Mouse (Mus musculus) forebrain, postnatal 0 days (tissue): ENCODE data around the gene Glis3. TPM values are rescaled to one million over a fixed set of nuclear protein-coding genes. Genes with fewer than 3 reads are reported as not detected.

Experiments
- ATAC-seq: fragments of 200-750 bp; cut with Nextera tagmentation; 2 replicates; pipeline ENCODE4 v1.8.0; 2017; ENCODE audit warnings: mild to moderate bottlenecking, moderate library complexity
- DNase-seq: peaks from one replicate; pipeline ENCODE4 v3.0.0-alpha.2; 2015
- H3K27ac ChIP-seq: fragments of 300-500 bp; sonication (generic); 2 replicates; pipeline ENCODE4 v1.5.1; 2014; ENCODE audit warnings: low read depth, mild to moderate bottlenecking, antibody characterized with exemption, low read length, moderate library complexity, mixed read lengths
- H3K27me3 ChIP-seq: fragments of 300-500 bp; sonication (generic); 2 replicates; pipeline ENCODE4 v1.6.1; 2014; ENCODE audit warnings: mild to moderate bottlenecking, low read length, mixed read lengths; ENCODE audit not compliant: insufficient read depth
- H3K36me3 ChIP-seq: fragments of 300-500 bp; sonication (generic); 2 replicates; pipeline ENCODE4 v1.6.1; 2014; ENCODE audit warnings: mild to moderate bottlenecking, moderate library complexity; ENCODE audit not compliant: insufficient read depth
- H3K4me1 ChIP-seq: fragments of 300-500 bp; sonication (generic); 2 replicates; pipeline ENCODE4 v1.6.1; 2014; ENCODE audit warnings: antibody characterized with exemption; ENCODE audit not compliant: insufficient read depth
- H3K4me2 ChIP-seq: fragments of 300-500 bp; sonication (generic); 2 replicates; pipeline ENCODE4 v1.6.1; 2014; ENCODE audit warnings: low read depth, mild to moderate bottlenecking, moderate library complexity
- H3K4me3 ChIP-seq: fragments of 300-500 bp; sonication (generic); 2 replicates; pipeline ENCODE4 v1.5.1; 2014; ENCODE audit warnings: low read depth, low read length, mixed read lengths
- H3K9ac ChIP-seq: fragments of 300-500 bp; sonication (generic); 2 replicates; pipeline ENCODE4 v1.6.1; 2014; ENCODE audit warnings: mild to moderate bottlenecking
- H3K9me3 ChIP-seq: fragments of 300-500 bp; sonication (generic); 2 replicates; pipeline ENCODE4 v1.6.1; 2016; ENCODE audit warnings: low read length
- CTCF ChIP-seq: sonication (generic); IDR thresholded peaks from 2 replicates; pipeline ENCODE4 v1.5.1; 2016; ENCODE audit warnings: antibody characterized with exemption, control low read depth, low read depth
- WGBS: fragments of 180-500 bp; shearing (Covaris S2); extraction: QIAGEN DNeasy Blood & Tissue Kit; methylation state at CpG from one replicate; pipeline ENCODE4 v1.1.7; 2014; 5-methylcytosine and 5-hydroxymethylcytosine counted together
- polyA plus RNA-seq: library from polyadenylated mRNA; unstranded; fragments of >200 nt; fragmentation: Nextera tagmentation; extraction: Ambion mirVana; gene quantifications from 2 replicates; pipeline ENCODE4 v1.2.1, GENCODE M21; 2015
- total RNA-seq: library from RNA; depleted of rRNA; stranded (reverse); fragments of >200 nt; gene quantifications from 2 replicates; pipeline ENCODE4 v1.2.3, GENCODE M21; 2014

Gene Glis3
- total and polyA plus RNA-seq, 2 experiments from 2014 or later = 0.86 to 8.5 TPM

DNA sequence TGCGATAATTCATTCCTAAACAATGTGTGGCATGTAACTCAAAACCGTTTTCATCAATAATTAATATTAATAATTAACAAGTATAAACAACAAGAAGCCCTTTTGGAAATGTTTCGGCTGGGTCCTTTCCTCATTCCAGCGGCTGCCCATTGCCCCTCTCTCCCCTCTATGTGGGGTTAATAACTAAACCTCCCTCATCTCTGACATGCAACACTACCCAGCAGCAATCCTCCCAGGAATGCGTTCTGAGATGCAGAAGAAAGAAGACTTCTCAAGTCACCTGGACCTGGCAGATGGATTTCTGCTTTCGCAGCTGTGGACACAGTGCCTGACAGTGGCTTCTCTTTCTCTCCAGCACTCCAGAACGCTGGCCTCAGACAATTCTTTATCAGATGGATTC lies 120.0 kb downstream of the Glis3 start:
- Histone ChIP-seq H3K4me1 (no peaks in the 10 kb centered on the region), H3K9me3 (no peaks in the 10 kb centered on the region), H3K36me3 (no peaks in the 10 kb centered on the region), H3K4me3 (no peak overlapping the region), H3K27ac (no peak overlapping the region), H3K9ac (no peak overlapping the region), H3K27me3 (no peaks in the 10 kb centered on the region), H3K4me2 (no peak overlapping the region)
- ATAC-seq (no peak), DNase-seq (no peak)
- no peak for TF ChIP-seq CTCF
- 72% methylated on average over 7 of the region's 7 CpGs for WGBS

DNA sequence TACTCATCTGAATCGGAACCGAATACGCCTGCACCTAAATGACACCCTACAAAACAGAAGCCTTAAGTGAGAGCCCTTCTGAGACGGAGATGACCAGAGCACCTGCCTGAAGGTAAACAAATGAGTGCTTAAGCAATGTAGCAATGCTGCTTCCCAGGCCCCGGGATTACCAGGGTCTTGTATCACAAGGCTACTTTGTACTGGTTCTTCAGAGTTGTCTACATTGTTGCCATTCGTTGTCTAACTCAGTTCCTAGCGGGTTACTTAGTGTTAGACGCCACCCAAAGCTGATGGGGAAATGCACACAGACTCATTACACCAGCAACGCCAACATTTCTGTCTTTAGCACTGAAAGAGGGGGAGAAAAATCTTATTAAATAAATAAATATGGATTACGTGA lies 120.5 kb downstream of the Glis3 start:
- Histone ChIP-seq H3K27ac (no peak overlapping the region), H3K36me3 (no peaks in the 10 kb centered on the region), H3K9ac (no peak overlapping the region), H3K9me3 (no peaks in the 10 kb centered on the region), H3K27me3 (no peaks in the 10 kb centered on the region), H3K4me1 (no peaks in the 10 kb centered on the region), H3K4me3 (no peak overlapping the region), H3K4me2 (no peak overlapping the region)
- DNase-seq (no peak), ATAC-seq (no peak)
- TF ChIP-seq CTCF = no peak
- WGBS = 74% methylated on average over 10 of the region's 10 CpGs

DNA sequence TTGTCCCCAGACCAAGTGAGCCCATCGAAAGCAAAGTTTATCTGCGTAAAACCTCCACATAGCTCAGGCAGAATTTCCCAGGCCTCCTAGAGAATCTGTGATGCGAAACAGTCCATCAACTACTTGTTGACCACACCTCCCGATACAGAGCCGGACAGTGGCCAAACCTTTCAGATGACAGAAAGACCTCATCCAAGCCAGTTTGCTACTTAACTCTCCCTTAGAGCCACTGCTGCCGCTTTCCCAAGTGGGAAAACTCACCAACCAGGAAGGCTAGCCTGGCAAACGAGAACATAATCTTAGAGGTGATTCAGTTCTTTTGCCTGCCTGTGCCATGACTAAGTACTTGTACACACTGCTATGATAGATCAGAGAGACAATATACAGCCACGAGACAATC lies 121.2 kb downstream of the Glis3 start:
- 72% methylated on average over 8 of the region's 8 CpGs for WGBS

DNA sequence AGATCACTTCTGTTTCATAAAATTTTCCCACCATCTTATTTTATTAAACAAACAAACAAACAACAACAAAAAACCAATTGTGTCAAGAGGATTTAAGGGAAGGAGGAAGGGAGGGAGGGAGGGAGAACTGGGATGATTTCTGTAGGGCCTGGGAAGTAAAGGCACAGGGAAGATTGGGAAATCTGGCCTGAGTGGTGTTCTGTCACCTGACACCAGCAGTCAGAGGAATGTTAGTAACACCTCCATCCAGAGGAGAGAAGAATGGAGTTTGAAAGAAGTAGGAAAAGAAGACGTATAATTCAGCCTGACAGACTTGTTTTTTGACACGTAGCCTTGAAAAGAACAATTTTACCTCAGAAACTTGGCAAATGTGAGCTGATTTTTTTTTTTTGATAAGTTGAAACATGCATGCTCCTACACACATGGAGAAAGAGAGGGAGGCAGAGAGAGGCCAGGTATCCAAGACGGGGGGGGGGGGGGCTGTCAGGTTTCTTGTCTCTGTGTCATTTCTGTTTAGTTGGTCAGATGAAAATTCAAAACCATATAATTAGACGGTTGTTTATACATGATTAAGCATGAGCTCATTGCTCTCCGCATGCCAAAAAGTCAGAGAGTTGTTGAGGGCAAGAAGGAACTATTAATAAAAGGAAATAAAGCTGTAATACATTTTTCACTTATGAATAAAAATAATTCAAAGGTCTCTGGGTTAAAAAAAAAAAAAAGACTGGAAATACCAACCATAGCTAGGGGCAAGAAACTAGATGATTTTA lies 122.1 kb downstream of the Glis3 start:
- TF ChIP-seq CTCF = no peak
- ATAC-seq = no peak

More for the DNA sequence above, 121.2 kb downstream of the Glis3 start:
- DNase-seq (no peak), ATAC-seq (no peak)
- H3K9ac ChIP-seq = no peak overlapping the region
- no peaks in the 10 kb centered on the region for H3K9me3 ChIP-seq
- no peak overlapping the region for H3K4me3 ChIP-seq
- H3K4me2 ChIP-seq = no peak overlapping the region
- H3K36me3 ChIP-seq = no peaks in the 10 kb centered on the region
- TF ChIP-seq CTCF = no peak
- H3K27ac ChIP-seq = no peak overlapping the region
- H3K4me1 ChIP-seq = no peaks in the 10 kb centered on the region
- no peaks in the 10 kb centered on the region for H3K27me3 ChIP-seq

DNA sequence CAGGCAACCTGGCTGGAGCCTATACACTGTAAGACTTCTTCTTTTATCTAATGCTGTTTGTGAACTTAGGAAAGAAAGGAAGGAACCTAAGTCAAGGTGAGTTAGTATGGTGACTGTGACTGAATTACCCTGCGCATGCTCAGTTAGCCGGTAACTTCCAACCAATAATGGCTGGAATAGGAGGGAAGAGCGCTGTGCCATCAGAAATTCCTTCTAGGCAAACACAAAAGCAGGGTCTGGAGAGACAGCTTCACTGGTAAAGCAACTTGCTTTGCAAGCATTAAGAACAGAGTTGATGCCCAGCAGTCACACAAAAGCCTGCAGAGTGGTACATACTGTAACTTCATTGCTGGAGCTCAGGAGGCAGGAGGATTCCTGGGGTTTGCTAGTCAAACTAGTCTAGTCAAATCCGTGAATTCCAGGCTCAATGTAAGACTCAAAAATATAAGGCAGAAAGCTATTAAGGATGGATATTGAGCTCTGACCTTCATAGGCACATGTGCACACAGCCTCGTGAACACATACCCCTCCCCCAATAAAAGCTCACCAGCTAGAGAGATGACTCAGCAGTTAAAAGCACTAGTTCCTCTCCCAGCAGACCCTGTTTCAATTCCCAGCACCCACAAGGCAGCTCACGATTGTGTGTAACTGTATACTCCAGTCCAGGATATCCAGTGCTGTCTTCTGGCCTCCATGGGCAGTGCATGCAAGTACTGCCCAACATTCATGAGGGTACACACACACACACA lies 124.5 kb downstream of the Glis3 start:
- WGBS = 83% methylated on average over 6 of the region's 6 CpGs
- Histone ChIP-seq H3K36me3 (no peaks in the 10 kb centered on the region), H3K9ac (no peak overlapping the region), H3K4me1 (no peaks in the 10 kb centered on the region), H3K4me3 (no peak overlapping the region), H3K4me2 (no peak overlapping the region), H3K9me3 (no peaks in the 10 kb centered on the region), H3K27me3 (no peaks in the 10 kb centered on the region), H3K27ac (no peak overlapping the region)
- DNase-seq (no peak), ATAC-seq (no peak)
- no peak for TF ChIP-seq CTCF

More for the DNA sequence above, 122.1 kb downstream of the Glis3 start:
- Histone ChIP-seq H3K4me2 (no peak overlapping the region), H3K9me3 (no peaks in the 10 kb centered on the region), H3K36me3 (no peaks in the 10 kb centered on the region), H3K4me1 (no peaks in the 10 kb centered on the region), H3K9ac (no peak overlapping the region), H3K27ac (no peak overlapping the region), H3K4me3 (no peak overlapping the region), H3K27me3 (no peaks in the 10 kb centered on the region)
- no peak for DNase-seq
- WGBS = 48% methylated on average over 5 of the region's 5 CpGs

DNA sequence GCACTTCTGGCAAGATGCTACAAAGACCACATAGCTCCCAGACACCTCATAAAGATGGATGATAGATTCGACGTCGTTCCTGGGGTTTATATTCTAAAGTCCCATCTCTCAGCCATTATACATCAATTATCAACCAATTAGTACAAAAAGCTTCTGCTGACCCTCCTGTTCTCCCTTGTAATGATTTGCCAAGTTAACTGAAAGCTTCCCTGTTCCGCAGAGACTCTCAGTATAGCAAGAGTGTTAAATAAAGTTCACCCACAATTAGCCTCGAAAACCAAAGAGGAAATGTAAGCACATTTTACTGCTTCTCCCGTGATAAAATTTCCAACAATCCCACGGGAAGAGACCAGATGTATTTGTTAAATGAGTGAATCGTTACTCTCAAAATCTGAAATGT lies 129.3 kb downstream of the Glis3 start:
- H3K27ac ChIP-seq = no peak overlapping the region
- H3K4me2 ChIP-seq = no peak overlapping the region
- ATAC-seq (no peak), DNase-seq (no peak)
- WGBS = 73% methylated on average over 8 of the region's 8 CpGs
- H3K4me3 ChIP-seq = no peak overlapping the region
- no peaks in the 10 kb centered on the region for H3K36me3 ChIP-seq
- H3K4me1 ChIP-seq = no peaks in the 10 kb centered on the region
- no peak overlapping the region for H3K9ac ChIP-seq
- TF ChIP-seq CTCF = no peak
- H3K9me3 ChIP-seq = no peaks in the 10 kb centered on the region
- H3K27me3 ChIP-seq = no peaks in the 10 kb centered on the region

DNA sequence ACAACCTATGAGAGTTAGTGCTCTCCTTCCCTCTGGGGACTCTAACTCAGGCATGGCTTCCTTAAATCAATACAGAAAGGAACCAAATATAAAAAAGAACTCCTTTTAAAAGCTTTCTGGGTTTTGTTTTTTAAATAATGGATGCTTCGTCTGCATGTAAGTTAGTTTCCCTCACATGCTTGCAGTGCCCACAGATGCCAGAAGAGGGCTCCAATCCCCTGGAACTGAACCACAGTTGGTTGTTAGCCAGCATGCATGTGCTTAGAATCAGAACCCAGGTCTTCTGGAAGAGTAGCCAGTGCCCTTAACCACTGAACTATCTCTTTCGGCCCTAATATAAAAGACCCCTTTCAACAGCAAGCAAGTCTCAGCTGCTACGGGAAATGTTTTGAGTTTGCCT lies 132.9 kb downstream of the Glis3 start:
- Histone ChIP-seq H3K4me1 (no peaks in the 10 kb centered on the region), H3K4me2 (no peak overlapping the region), H3K4me3 (no peak overlapping the region), H3K27me3 (no peaks in the 10 kb centered on the region), H3K27ac (no peak overlapping the region), H3K9me3 (no peaks in the 10 kb centered on the region), H3K9ac (no peak overlapping the region), H3K36me3 (no peaks in the 10 kb centered on the region)
- ATAC-seq (no peak), DNase-seq (no peak)
- TF ChIP-seq CTCF = peak; percentile 46
- WGBS = 96% methylated on average over 3 of the region's 3 CpGs
